Mouse (Mus musculus) intestine, embryonic 16.5 days (tissue): ENCODE measurements around the gene March8. TPM values are rescaled to one million over a fixed set of nuclear protein-coding genes. Genes with fewer than 3 reads are reported as not detected.

Source experiments
- ATAC-seq: fragments of 200-750 bp; cut with Nextera tagmentation; 2 replicates; pipeline ENCODE4 v1.8.0; 2017; ENCODE audit warnings: moderate TSS enrichment, moderate library complexity
- H3K27ac ChIP-seq: fragments of 300-500 bp; sonication (generic); 2 replicates; pipeline ENCODE4 v1.5.1; 2014; ENCODE audit warnings: mild to moderate bottlenecking, low read length
- H3K27me3 ChIP-seq: fragments of 300-500 bp; sonication (generic); replicated peaks from 2 replicates; pipeline ENCODE4 v1.6.1; 2014; ENCODE audit warnings: low read length, control low read depth, mixed read lengths; ENCODE audit not compliant: control insufficient read depth, insufficient read depth
- H3K36me3 ChIP-seq: fragments of 300-500 bp; sonication (generic); 2 replicates; pipeline ENCODE4 v1.6.1; 2014; ENCODE audit warnings: low read length, control low read depth; ENCODE audit not compliant: control insufficient read depth, insufficient read depth
- H3K4me1 ChIP-seq: fragments of 300-500 bp; sonication (generic); 2 replicates; pipeline ENCODE4 v1.6.1; 2014; ENCODE audit warnings: low read length, control low read depth, mixed read lengths; ENCODE audit not compliant: control insufficient read depth, insufficient read depth
- H3K4me2 ChIP-seq: fragments of 300-500 bp; sonication (generic); 2 replicates; pipeline ENCODE4 v1.6.1; 2014; ENCODE audit warnings: low read depth, low read length, control low read depth
- H3K4me3 ChIP-seq: fragments of 300-500 bp; sonication (generic); 2 replicates; pipeline ENCODE4 v1.5.1; 2014; ENCODE audit warnings: mild to moderate bottlenecking, low read length
- H3K9ac ChIP-seq: fragments of 300-500 bp; sonication (generic); 2 replicates; pipeline ENCODE4 v1.6.1; 2014; ENCODE audit warnings: low read depth, low read length
- H3K9me3 ChIP-seq: fragments of 300-500 bp; sonication (generic); 2 replicates; pipeline ENCODE4 v1.6.1; 2016; ENCODE audit warnings: low read length, control low read depth; ENCODE audit not compliant: control insufficient read depth
- WGBS: fragments of 180-500 bp; shearing (Covaris S2); extraction: QIAGEN DNeasy Blood & Tissue Kit; methylation state at CpG from one replicate; pipeline ENCODE4 v1.1.7; 2014; 5-methylcytosine and 5-hydroxymethylcytosine counted together
- polyA plus RNA-seq: library from polyadenylated mRNA; unstranded; fragments of >200 nt; fragmentation: Nextera tagmentation; extraction: Ambion mirVana; gene quantifications from 2 replicates; pipeline ENCODE4 v1.2.1, GENCODE M21; 2015

The March8 gene
- polyA plus RNA-seq, 1 experiment from 2014 or later: 29.9 TPM

DNA sequence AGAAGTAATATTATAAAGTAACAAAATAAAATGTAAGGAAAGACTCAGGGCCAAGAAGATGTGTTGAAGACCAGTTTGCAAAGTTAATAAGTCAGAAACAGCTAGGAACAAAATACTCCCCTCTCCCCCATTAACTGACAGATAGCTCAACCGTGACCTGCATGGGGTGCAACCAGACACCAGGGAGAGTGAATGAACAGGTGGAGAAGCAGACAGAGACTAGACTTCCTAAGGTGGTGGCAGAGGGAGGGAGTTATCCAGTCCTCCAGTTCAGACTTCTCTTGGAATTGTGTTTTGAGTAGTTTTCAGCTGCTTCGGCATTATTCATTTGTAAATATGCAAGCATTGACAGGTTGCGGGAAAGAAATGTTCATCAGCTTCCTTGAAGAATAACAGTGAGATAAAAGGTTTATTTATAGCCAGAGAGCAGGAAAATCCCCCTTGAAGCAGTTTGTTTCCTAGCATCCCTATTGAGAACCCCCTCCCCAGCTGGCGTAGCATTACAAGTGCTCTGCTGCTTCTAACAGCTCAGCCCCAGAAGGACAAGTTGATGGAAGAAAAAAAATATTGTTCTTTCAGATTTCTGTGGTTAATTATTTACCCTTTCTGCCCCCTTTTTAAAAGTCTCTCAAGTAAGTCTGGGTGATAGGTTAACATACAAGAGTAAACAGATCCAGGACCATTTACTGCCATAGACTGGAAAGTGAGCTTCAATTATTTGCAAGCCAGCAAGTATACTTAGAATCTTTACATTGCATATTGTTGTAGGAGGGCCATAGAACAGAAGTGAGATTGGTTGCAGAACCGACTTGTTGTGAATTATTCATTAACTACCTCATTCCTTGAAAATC is 47.6 kb downstream of the March8 start:
- H3K4me3 ChIP-seq: no peak overlapping the region
- peak overlapping the region; percentile 64; the same call in 1 of the 2 replicates for H3K27ac ChIP-seq
- H3K4me1 ChIP-seq: peaks cover 20% of the 10 kb centered on the region
- no peak; the same call in 1 of the 2 replicates for ATAC-seq
- no peaks in the 10 kb centered on the region for H3K9me3 ChIP-seq
- H3K9ac ChIP-seq: no peak overlapping the region
- 13% methylated on average over 5 of the region's 5 CpGs for WGBS
- peak overlapping the region; percentile 46 for H3K4me2 ChIP-seq
- H3K36me3 ChIP-seq: no peaks in the 10 kb centered on the region
- no peaks in the 10 kb centered on the region for H3K27me3 ChIP-seq

DNA sequence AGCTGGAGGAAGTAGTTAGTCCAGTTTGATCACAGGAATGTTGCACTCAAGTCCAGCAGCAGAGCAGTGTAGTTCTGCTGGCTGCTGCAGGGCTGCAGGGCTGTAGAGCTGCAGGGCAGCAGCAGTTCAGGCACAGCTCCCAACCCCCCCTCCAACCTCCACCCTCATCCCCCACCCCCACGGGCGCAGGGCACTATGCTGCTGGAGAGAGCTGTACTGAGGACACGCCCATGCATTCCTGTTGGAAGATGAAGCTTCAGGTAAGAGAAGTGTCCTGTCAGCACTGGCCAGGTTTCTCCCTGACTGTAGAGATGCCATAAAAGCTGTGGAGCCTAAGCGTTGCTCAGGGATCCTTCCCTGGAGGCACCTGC is 48.2 kb downstream of the March8 start:
- ATAC-seq: peak; percentile 97
- H3K4me3 ChIP-seq: no peak overlapping the region
- 17% methylated on average over 4 of the region's 4 CpGs for WGBS
- H3K36me3 ChIP-seq: no peaks in the 10 kb centered on the region
- peak overlapping the region; percentile 24; the same call in 1 of the 2 replicates for H3K4me2 ChIP-seq
- peak overlapping the region; percentile 64 for H3K27ac ChIP-seq
- H3K9me3 ChIP-seq: no peaks in the 10 kb centered on the region
- peaks cover 20% of the 10 kb centered on the region for H3K4me1 ChIP-seq
- no peak overlapping the region for H3K9ac ChIP-seq
- H3K27me3 ChIP-seq: no peaks in the 10 kb centered on the region

- ATAC-seq: no peak
- Histone ChIP-seq H3K4me1 (peaks cover 20% of the 10 kb centered on the region), H3K27ac (no peak overlapping the region), H3K9ac (no peak overlapping the region), H3K27me3 (no peaks in the 10 kb centered on the region), H3K4me3 (no peak overlapping the region), H3K9me3 (no peaks in the 10 kb centered on the region), H3K36me3 (no peaks in the 10 kb centered on the region), H3K4me2 (no peak overlapping the region)
- 55% methylated on average over 3 of the region's 3 CpGs for WGBS
Observed at GRCm38 (mm10) chr6:116386506-116386905, 48.7 kb downstream of the March8 start.

DNA sequence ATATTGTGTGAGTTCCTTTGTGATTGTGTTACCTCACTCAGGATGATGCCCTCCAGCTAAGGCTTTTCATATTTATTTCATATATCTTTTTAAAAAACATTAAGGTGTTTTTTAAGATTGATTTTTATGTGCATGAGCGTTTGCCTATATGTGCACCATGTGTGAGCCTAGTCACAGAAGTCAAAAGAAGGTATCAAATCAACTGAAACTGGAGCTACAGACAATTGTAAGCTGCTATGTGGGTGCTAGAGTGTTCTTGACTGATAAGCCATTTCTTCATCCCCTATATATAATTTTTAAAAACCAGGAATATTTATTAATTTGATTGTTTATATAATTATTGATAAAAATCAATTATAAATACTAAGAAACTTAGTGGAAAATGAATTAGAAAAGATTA is 50.2 kb downstream of the March8 start:
- Histone ChIP-seq H3K4me1 (peaks cover 17% of the 10 kb centered on the region), H3K27me3 (no peaks in the 10 kb centered on the region), H3K9ac (no peak overlapping the region), H3K4me3 (no peak overlapping the region), H3K36me3 (no peaks in the 10 kb centered on the region), H3K27ac (no peak overlapping the region), H3K9me3 (no peaks in the 10 kb centered on the region), H3K4me2 (no peak overlapping the region)
- WGBS: 96% methylated on average over 1 of the region's 1 CpGs
- no peak for ATAC-seq

GRCm38 (mm10) chr6:116389481-116389880 is 51.7 kb downstream of the March8 start:
- no peak for ATAC-seq
- Histone ChIP-seq H3K36me3 (no peaks in the 10 kb centered on the region), H3K4me2 (no peak overlapping the region), H3K27ac (no peak overlapping the region), H3K9me3 (no peaks in the 10 kb centered on the region), H3K4me3 (no peak overlapping the region), H3K4me1 (peaks cover 14% of the 10 kb centered on the region), H3K27me3 (no peaks in the 10 kb centered on the region), H3K9ac (no peak overlapping the region)

DNA sequence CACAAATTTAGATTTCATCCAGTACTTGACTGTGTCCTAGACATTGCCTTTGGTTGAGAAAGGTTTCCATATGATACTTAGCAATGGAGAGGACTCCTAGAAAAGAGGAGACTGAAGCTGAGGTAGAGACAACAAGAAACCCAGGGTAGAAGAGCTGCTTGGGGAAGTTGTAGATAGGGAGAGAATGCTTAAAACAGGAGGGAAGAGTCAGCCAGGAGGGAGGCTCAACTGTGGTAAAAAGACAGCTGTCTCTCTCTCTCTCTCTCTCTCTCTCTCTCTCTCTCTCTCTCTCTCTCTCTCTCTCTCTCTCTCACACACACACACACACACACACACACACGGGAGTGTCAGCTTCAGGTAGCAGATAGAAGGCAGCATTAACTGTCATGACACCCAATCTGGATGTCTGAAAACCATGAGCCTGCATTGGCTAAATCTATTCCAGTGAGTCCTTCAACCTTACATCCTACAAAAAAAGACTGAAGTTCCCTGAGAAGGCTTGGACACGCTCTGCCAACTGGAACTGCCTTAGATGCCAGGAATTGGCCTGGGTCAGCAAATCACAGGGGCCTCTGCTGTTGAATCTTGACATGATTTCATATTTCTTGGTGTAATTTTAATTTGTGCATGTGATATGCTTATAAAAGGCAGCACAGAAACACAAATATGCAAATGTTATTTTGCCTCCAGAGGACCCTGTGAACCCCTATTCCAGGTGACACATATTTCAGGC is 57.3 kb downstream of the March8 start:
- no peak for ATAC-seq
- WGBS: 82% methylated on average over 2 of the region's 2 CpGs
- H3K9ac ChIP-seq: no peak overlapping the region
- H3K9me3 ChIP-seq: no peaks in the 10 kb centered on the region
- no peak overlapping the region for H3K4me2 ChIP-seq
- H3K27ac ChIP-seq: no peak overlapping the region
- H3K4me1 ChIP-seq: no peaks in the 10 kb centered on the region
- no peak overlapping the region for H3K4me3 ChIP-seq
- H3K36me3 ChIP-seq: no peaks in the 10 kb centered on the region
- H3K27me3 ChIP-seq: no peaks in the 10 kb centered on the region

- Histone ChIP-seq H3K9me3 (no peaks in the 10 kb centered on the region), H3K4me3 (no peak overlapping the region), H3K9ac (no peak overlapping the region), H3K27ac (no peak overlapping the region), H3K4me2 (no peak overlapping the region), H3K36me3 (no peaks in the 10 kb centered on the region; the same call in 1 of the 2 replicates), H3K27me3 (no peaks in the 10 kb centered on the region), H3K4me1 (no peaks in the 10 kb centered on the region)
- no peak for ATAC-seq
- WGBS: 67% methylated on average over 6 of the region's 6 CpGs
Observed at GRCm38 (mm10) chr6:116397621-116398020, 59.8 kb downstream of the March8 start.

DNA sequence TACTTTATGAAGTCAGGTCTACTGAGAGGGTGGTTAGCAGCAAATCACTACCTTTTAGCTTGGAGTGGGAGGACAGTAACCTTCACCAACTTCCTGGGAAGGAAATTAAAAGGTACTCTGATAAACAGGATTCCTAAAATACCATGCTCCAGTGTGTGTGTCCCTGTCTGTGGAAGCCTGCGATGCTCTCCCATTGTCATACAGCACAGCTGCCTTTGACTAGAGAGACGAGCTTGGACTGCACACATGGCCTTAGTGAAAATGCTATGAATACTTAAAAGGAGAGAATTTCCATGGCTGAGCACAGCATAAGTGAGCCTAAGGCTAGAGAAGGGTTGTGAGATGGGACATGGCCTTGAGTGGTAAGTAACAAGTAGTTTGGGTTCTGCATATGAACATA is 60.3 kb downstream of the March8 start:
- H3K36me3 ChIP-seq: no peaks in the 10 kb centered on the region; the same call in 1 of the 2 replicates
- ATAC-seq: no peak
- H3K9me3 ChIP-seq: no peaks in the 10 kb centered on the region
- no peaks in the 10 kb centered on the region for H3K27me3 ChIP-seq
- H3K4me2 ChIP-seq: no peak overlapping the region
- H3K4me3 ChIP-seq: no peak overlapping the region
- no peak overlapping the region for H3K9ac ChIP-seq
- H3K27ac ChIP-seq: no peak overlapping the region
- H3K4me1 ChIP-seq: no peaks in the 10 kb centered on the region
- 56% methylated on average over 2 of the region's 2 CpGs for WGBS

- H3K27me3 ChIP-seq: no peaks in the 10 kb centered on the region
Observed at GRCm38 (mm10) chr6:116401746-116402423, 64.1 kb downstream of the March8 start.

More at GRCm38 (mm10) chr6:116401746-116402423, 64.1 kb downstream of the March8 start:
- peaks cover 2% of the 10 kb centered on the region for H3K36me3 ChIP-seq
- H3K27ac ChIP-seq: no peak overlapping the region
- H3K9me3 ChIP-seq: no peaks in the 10 kb centered on the region
- H3K9ac ChIP-seq: no peak overlapping the region
- H3K4me2 ChIP-seq: no peak overlapping the region
- no peaks in the 10 kb centered on the region for H3K4me1 ChIP-seq
- ATAC-seq: no peak
- H3K4me3 ChIP-seq: no peak overlapping the region
- WGBS: 95% methylated on average over 12 of the region's 12 CpGs
